Mouse (Mus musculus): ENCODE data around the gene Polr3e.
A peak's percentile ranks its signal among the peaks of the same experiment; 100 is the strongest.

Polr3e gene

DNA sequence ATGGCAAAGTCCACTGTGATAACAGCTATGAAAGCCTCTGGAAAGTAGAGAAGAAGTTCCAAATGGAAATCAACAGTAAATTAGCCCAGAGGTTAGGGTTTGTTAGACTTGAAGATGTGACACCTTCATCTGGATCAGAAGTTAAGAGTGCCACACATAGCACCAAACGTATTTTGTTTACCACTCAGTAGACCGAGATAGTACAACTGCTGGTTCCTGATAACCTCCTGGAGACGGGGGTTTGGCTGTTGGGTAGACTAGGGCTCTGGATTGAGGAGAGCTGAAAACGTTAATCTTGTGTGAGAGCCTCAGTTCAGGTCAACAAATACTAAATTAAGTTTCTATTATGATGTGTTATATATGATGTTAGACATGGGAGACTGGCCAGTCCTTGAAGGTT lies 62.5 kb downstream of the Polr3e start:
- DNase-seq (ENCODE audit: low spot score) = no peak

DNA sequence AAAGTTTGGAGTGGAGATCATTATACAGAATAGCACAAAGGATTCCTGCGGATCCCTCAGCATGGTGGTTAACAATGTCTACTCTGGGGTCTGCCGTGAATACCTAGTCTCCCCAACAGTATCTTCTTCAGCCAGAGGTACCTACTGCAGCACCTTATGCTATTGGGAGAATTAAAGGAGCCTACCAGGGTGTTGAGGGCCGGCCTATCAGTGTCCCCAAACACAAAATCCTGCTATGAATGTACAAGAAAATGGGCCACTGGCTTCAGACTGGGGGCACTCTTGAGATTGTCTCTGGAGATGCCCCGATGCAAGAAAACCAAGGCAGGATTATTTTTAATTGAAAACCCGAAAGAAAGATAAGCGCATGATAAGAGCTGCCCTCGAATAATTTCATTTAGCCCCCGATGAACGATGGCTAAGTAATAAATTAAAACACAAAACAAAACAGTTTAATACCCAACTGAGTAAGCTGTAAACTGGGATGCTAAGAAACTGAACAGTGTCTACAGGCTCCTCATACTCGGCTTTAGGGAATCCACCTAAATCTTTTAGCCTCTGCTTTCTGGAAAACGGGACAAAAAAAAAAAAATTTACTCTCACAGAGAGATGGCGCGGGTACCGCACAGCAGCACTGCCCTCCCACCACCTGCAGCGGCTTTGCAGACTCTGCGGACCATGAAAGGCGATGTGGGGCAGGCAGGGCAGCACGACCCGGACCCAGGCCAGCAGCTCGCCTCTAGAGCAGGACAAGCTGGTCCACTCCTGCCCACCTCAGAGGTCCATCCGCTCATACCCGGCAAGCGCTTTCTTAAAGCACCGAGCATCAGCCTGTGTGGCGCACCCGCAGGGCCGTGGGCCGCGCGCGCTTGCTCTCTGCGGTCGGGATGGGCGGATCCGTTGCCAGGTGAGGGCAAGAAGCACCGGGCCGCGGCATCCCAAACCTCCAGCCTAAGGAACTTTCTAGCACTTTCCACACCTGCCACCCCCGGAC lies 63.7 kb downstream of the Polr3e start:
- peak; percentile 27 for DNase-seq (ENCODE audit: low spot score)

DNA sequence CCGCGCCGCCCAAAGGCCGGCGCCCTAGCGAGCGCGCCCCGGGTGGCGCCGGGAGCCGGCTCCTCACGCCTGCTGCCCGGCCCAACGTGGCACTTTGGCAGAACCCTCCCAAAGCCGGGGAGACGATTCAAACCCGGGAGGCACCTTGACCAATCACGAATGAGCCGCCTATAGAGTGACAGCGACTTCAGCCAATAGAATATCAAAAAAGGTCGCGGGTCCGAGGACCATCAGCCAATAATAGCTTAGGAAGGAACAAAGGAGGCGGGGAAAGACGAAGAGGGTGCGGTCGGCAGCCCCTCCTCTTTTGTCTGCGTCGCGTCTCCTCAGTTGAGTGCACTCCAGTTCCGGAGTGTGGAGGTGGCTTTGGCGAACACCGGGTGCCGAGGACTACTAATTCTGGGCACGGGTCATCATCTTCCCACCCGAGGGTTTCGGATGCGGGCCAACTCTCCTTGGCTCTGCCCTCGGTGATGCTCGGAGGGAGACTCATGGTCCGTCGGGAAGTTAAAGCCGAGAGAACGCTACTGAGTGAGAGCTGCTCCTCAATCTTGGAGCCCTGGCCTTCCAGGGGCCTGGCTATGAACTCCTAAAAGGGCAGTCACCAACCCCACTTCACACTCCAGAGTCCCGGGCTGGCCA lies 64.8 kb downstream of the Polr3e start, which contains the start of the genes Cdr2 and Mfsd13b:
Cdr2 (minus strand) TSS at position 113 of the 642 bp plus-strand sequence.
Mfsd13b (plus strand) TSS at position 310 of the 642 bp plus-strand sequence.
- peak; percentile 98 for DNase-seq (ENCODE audit: low spot score)

DNA sequence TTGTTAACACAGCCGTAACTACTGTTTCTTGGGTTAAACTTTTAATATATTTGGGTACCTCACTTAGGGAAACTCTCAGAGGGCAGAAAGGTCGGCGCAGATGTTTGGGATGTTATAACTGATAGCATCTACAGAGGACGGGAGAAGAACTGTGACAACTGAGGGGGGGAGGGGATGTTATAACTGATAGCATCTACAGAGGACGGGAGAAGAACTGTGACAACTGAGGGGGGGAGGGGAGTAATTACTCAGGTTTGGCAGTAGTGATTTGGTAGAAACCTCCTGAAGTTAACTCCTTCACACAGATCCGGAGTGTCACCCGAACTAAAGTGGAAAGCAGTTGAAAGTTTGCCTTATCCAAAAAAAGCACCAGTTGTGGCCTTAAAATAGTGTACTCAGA lies 65.4 kb downstream of the Polr3e start:
- DNase-seq (ENCODE audit: low spot score) = no peak

DNA sequence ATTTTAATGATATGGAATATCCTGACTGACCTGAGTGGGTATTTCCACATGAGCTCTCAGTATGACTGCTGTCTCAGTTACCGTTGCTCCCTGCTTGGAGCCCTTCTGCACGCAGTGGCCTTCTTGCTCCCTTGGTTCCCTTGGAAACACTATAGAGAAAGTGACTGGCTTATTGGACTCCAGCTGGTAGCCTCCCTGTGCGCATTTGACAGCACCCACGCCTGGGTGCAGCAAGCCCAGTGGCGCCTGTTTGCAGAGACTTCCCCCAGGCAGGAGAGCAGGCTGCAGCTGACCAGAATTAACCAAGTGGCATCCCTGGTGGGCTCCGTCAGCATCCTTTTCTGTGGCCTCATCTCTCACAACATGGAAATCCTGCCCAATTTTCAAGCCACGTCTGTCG lies 73.6 kb downstream of the Polr3e start:
- no peak for DNase-seq (ENCODE audit: low spot score)

All from lung, postnatal 25 days (tissue).